Mouse (Mus musculus) ES-E14 (cell line): ENCODE measurements around the gene Tfap2e. TPM values are rescaled to one million over a fixed set of nuclear protein-coding genes. Genes with fewer than 3 reads are reported as not detected.

ENCODE experiments used
- DNase-seq: peaks from one replicate; pipeline ENCODE4 v3.0.0-alpha.2; 2013; ENCODE audit warnings: low read depth, low spot score
- H3K27ac ChIP-seq: 2 replicates; pipeline ENCODE4 v1.5.1; 2012; ENCODE audit warnings: low read depth, mild to moderate bottlenecking, low read length, moderate library complexity, mixed read lengths; ENCODE audit not compliant: poor library complexity, insufficient read depth, severe bottlenecking
- H3K36me3 ChIP-seq: 2 replicates; pipeline ENCODE4 v1.6.1; 2012; ENCODE audit warnings: mild to moderate bottlenecking, low read length, moderate library complexity, mixed read lengths; ENCODE audit not compliant: control insufficient read depth, poor library complexity, insufficient read depth, severe bottlenecking
- H3K4me1 ChIP-seq, 2 experiments: fragments of 150-350 bp in 1 of 2; sonication (generic) in 1 of 2; 2 replicates each; pipeline ENCODE4 v1.6.1; 2012; ENCODE audit warnings: low read length in 2 of 2, mild to moderate bottlenecking in 1 of 2, mixed read lengths in 1 of 2; ENCODE audit not compliant: control insufficient read depth in 2 of 2, insufficient read depth in 2 of 2, poor library complexity in 1 of 2
- H3K4me3 ChIP-seq, 2 experiments: fragments of 150-350 bp in 1 of 2; sonication (generic) in 1 of 2; 2 replicates each; pipeline ENCODE4 v1.5.1; 2012; ENCODE audit warnings: low read length in 2 of 2, low read depth in 1 of 2, mild to moderate bottlenecking in 1 of 2, mixed read lengths in 1 of 2; ENCODE audit not compliant: insufficient read depth in 1 of 2, poor library complexity in 1 of 2, severe bottlenecking in 1 of 2
- H3K9ac ChIP-seq: 2 replicates; pipeline ENCODE4 v1.6.1; 2012; ENCODE audit warnings: low read depth, mild to moderate bottlenecking, low read length, mixed read lengths; ENCODE audit not compliant: poor library complexity, insufficient read depth, severe bottlenecking
- H3K9me3 ChIP-seq: fragments of 150-350 bp; sonication (generic); 2 replicates; pipeline ENCODE4 v1.6.1; 2012; ENCODE audit warnings: low read depth, mild to moderate bottlenecking, low read length; ENCODE audit not compliant: control insufficient read depth, insufficient read depth
- CHD2 ChIP-seq: IDR thresholded peaks from 2 replicates; pipeline ENCODE4 v1.6.1; 2014; ENCODE audit warnings: mild to moderate bottlenecking, low read depth, low read length, inconsistent platforms
- HCFC1 ChIP-seq: IDR thresholded peaks from 2 replicates; pipeline ENCODE4 v1.6.1; 2012; ENCODE audit warnings: low read length, inconsistent platforms, borderline replicate concordance; ENCODE audit not compliant: insufficient read depth
- MAFK ChIP-seq: IDR thresholded peaks from 2 replicates; pipeline ENCODE4 v1.6.1; 2014; ENCODE audit warnings: mild to moderate bottlenecking, low read depth, low read length, inconsistent platforms; ENCODE audit not compliant: insufficient read depth
- ZC3H11A ChIP-seq: IDR thresholded peaks from 2 replicates; pipeline ENCODE4 v1.6.1; 2012; ENCODE audit warnings: low read depth, mild to moderate bottlenecking, inconsistent platforms, low read length, borderline replicate concordance
- ZNF384 ChIP-seq: IDR thresholded peaks from 2 replicates; pipeline ENCODE4 v1.6.1; 2012; ENCODE audit warnings: low read depth, low read length, inconsistent platforms
- in situ Hi-C, 2 experiments: fragments of 600-800 bp; cut with MboI; formaldehyde crosslinking; loops; one replicate each; pipeline ENCODE4 v1.15.1; 2025; ENCODE audit warnings: low sequenced_read_pairs in 2 of 2, inconsistent platforms in 1 of 2; ENCODE audit not compliant: unreplicated experiment in 2 of 2
- total RNA-seq: library from RNA; depleted of rRNA; stranded (reverse); fragments of 300-350 nt; gene quantifications from 2 replicates; pipeline ENCODE4 v1.2.3, GENCODE M21; 2012

Gene Tfap2e
- total RNA-seq, 1 experiment: 0.49 TPM

DNA sequence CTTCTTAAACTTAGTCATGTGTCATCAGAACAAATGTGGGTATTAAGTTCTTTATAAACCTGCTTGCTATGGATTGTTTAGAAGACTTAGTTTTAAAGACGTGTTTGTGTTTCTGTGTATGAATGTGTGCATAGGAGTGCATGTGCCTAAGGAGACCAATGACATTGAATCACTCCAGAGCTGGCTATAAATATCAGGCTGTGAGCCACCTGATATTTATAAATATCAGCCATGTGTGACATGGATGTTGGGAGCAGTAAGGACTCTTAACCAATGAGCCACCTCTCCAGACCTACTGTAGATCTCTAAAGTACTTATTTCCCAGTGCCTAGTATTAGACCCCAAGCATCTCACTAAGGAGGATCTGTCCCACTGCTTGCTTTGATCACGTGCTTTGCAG, 46.6 kb downstream of the Tfap2e start:
- Histone ChIP-seq H3K9ac (no peak overlapping the region), H3K4me3 (no peak overlapping the region), H3K27ac (no peak overlapping the region), H3K9me3 (no peaks in the 10 kb centered on the region), H3K36me3 (peaks cover 26% of the 10 kb centered on the region), H3K4me1 (no peaks in the 10 kb centered on the region)
- no peak for DNase-seq
- in situ Hi-C loops: no loop called here
- TF ChIP-seq ZC3H11A (no peak), CHD2 (no peak), HCFC1 (no peak), MAFK (no peak), ZNF384 (no peak)

DNA sequence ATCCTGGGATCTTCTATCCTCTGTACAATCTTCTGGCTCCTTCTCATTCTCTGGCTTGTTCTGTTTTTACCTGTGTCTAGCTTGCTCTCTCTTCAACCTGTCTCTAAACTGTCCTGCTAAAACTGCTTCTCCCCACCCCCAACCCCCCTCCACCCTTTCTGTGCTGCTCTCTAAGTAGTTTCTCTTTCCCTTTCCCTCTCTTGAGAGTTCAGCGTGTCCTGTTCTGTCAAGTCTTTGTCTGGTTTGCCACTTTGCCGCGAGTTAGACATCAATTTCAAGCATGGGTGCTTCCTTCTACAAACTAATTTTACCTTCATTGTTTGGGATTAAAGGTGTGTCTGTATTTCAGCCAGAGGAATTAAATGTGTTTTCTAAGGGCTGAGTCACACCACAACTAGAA, 53.0 kb downstream of the Tfap2e start:
- peaks cover 16% of the 10 kb centered on the region for H3K36me3 ChIP-seq
- no peaks in the 10 kb centered on the region for H3K9me3 ChIP-seq
- no peak for TF ChIP-seq CHD2
- no peak for TF ChIP-seq ZC3H11A
- no peak for TF ChIP-seq MAFK
- no peak for TF ChIP-seq HCFC1
- no peak for TF ChIP-seq ZNF384
- no peak for DNase-seq
- H3K4me3 ChIP-seq: no peak overlapping the region
- H3K9ac ChIP-seq: no peak overlapping the region
- H3K27ac ChIP-seq: no peak overlapping the region
- in situ Hi-C loops: no loop called here
- H3K4me1 ChIP-seq: no peaks in the 10 kb centered on the region; a peak in 2 of 4 replicates

DNA sequence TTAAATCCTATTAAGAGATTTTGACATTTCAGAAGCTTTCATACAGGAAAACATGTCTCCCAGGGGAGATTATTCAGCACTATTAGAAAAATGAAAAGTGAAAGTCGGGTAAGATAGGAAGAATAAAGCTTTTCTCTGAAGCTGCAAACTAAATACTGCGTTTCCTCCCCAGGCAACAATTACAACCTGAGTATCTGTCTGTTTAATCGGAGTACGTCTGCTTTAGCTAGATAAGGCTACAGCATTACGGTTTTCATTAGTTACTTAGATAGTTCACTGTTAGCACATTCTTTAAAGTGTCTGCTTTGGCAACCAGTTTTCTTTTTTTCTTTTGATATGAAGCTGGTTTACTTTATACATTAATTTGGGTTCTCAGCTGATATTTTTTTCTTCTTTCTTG, 53.7 kb downstream of the Tfap2e start:
- Histone ChIP-seq H3K36me3 (peaks cover 14% of the 10 kb centered on the region), H3K4me1 (no peaks in the 10 kb centered on the region; a peak in 2 of 4 replicates), H3K9me3 (no peaks in the 10 kb centered on the region), H3K9ac (no peak overlapping the region), H3K4me3 (no peak overlapping the region), H3K27ac (no peak overlapping the region)
- no peak for DNase-seq
- TF ChIP-seq ZC3H11A (no peak), CHD2 (no peak), MAFK (no peak), HCFC1 (no peak), ZNF384 (no peak)
- in situ Hi-C loops: no loop called here

DNA sequence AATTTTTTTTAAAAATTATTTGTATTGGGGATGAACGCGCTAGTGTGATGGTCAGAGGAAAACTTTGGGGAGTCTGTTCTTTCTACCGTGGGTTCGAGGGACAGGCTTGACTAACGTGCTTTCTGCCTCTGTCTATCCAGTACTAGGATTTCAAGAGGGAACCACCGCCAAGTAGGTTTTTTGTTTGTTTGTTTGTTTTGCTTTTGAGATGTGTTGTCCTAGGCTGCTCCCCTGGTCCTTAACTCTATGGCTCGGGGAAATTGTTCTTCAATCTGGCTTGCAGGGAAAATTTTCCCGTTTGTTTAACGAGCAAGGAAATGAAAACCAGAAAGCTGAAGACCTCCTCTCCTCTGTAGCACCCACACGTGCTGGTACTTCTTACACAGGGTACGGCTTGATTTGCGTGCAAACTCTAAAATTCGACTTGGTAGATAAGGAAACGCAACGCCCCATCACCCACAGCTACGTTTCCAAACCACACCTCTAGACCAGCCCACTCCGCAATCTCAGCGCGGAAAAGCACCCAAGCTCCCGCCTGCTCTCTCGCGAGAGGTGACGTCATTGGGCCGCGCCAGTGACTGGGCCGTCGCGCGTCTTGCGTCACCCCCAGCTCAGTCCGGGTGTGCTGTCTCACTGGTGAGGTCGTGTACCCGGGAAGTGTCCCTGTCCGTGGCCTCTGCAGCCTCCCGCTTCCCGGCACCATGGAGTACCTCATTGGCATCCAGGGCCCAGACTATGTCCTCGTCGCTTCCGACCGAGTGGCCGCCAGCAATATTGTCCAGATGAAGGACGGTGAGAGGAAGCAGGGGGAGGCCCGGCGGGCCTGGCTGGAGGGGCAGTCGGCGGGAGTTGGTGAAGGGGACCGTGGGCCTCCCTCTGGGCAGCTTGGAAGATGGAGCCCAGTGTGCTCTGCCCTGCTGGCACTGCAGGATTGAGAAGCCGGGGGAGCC, 58.7 kb downstream of the Tfap2e start, which contains the start of gene Psmb2:
Psmb2 (plus strand) TSS at position 577 of the 950 bp plus-strand sequence.
- TF ChIP-seq HCFC1: peak; percentile 85
- no peak for TF ChIP-seq MAFK
- peak; percentile 100 for TF ChIP-seq CHD2
- no peak for TF ChIP-seq ZC3H11A
- no peak for TF ChIP-seq ZNF384
- peak; percentile 96 for DNase-seq
- H3K9ac ChIP-seq: peak within 1 kb of the TSS; percentile 95
- H3K27ac ChIP-seq: peak within 1 kb of the TSS; percentile 35; the same call in 1 of the 2 replicates
- H3K4me3 ChIP-seq: peak within 1 kb of the TSS; percentile 80 to 91
- in situ Hi-C loops: no loop called here
- H3K9me3 ChIP-seq: no peaks in the 10 kb centered on the region
- H3K36me3 ChIP-seq: no peaks in the 10 kb centered on the region
- no peaks in the 10 kb centered on the region; a peak in 1 of 4 replicates for H3K4me1 ChIP-seq
